Mouse (Mus musculus): ENCODE results near the gene Dlgap1.

The Dlgap1 gene

DNA sequence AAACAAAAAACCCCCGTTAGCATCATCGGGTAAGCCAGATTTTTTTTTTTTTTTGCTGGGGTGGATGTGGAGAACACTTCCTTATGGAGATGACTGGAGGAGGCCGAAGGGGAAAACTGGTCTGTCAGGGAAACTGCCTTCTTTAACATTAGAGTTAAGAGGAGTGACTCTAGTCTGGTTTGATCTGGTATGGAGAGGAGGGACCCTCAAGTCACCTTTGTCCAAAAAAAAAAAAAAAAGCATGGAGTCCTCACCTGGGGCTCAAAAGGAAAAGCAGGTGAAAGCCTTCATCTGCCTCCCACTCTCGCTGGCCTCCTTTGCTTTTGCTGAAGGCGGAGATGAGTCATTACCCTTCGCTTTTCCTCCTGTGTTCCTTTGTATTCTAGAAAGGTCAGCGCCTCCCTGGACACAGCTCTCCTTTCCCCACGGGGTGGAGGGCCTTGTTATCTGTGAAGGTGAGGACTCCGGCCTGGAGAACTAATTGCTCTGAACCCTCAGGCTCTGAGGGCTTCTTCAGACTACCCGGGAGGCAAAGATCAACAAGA lies 896.3 kb downstream of the Dlgap1 start:
- WGBS, result 77% methylated on average over 10 of the region's 10 CpGs

- 95% methylated on average over 5 of the region's 5 CpGs for WGBS
Measured at GRCm38 (mm10) chr17:70866029-70866428, 897.2 kb downstream of the Dlgap1 start.

GRCm38 (mm10) chr17:70866538-70867114 lies 897.8 kb downstream of the Dlgap1 start:
- 87% methylated on average over 6 of the region's 6 CpGs for WGBS

DNA sequence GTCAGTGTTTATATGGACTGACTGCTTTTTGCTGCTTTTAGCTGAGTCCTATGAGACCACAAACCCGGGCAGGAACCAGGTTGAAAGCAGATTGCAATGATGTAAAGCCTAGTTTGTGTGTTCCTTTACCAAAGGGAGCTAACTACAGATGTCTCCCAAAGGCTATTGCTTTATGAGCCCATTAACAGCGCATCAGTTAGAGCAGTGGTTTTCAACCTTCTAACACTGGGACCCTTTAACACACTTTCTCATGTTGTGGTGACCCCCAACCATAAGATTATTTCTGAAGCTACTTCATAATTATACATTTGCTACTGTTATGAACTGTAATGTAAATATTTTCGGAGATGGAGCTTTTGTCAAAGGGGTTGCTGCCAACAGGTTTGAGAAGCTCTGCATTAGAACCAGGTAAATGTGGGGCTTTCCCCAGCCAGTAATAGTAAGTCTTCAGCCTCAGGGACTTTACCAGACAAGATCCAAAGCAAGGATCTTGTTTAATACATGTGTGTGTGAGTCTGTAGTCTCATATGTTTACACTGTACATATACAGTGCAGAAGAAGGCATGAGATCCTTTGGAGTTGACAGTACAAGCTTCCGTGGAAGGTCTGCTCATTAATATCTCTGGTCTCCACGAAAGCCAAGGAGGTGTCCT lies 899.8 kb downstream of the Dlgap1 start:
- 93% methylated on average over 5 of the region's 5 CpGs for WGBS

DNA sequence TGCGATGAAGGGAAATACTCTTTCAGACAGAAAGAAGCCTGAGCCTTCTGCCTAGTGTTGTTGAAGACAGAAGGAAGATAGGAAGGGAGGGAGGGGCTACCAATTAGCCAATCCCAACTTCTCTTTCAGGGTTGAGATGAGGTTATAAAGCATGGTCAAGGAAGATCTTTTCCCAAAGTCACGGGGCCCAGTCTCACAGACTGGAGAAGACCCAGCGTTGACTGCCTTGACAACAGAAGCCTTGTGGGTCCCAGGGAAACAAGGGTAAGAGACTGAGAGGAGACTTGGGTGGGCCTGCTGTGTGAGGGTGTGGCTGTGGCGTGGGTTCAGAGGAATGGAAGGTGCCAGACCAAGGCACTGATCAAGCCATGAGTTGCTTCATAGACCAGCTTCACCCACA lies 901.7 kb downstream of the Dlgap1 start:
- 95% methylated on average over 4 of the region's 4 CpGs for WGBS
